Mouse (Mus musculus) monocyte, adult 5-6 weeks (primary cell): ENCODE data around the gene Cln6. TPM values are rescaled to one million over a fixed set of nuclear protein-coding genes. Genes with fewer than 3 reads are reported as not detected.
"Not testable (repeated sequence)": the region's sequence is repeated elsewhere in the genome, so short reads cannot be mapped to it uniquely, and the experiment has no call there.

ENCODE experiments used
- ATAC-seq: fragments of 153-309, 156-312 bp; replicated peaks from 2 replicates; pipeline ENCODE4 v1.8.0; 2017; ENCODE audit warnings: mild to moderate bottlenecking; ENCODE audit not compliant: low TSS enrichment, insufficient number of reproducible peaks, severe bottlenecking, poor library complexity, low FRiP score
- total RNA-seq: library from RNA; stranded (forward); fragments of 200-1000, 200-491, 200-594 nt; gene quantifications from 3 replicates; pipeline ENCODE4 v1.2.3, GENCODE M21; 2017

Gene Cln6
- total RNA-seq, 1 experiment from 2014 or later: 4.7 TPM

- no peak for ATAC-seq
Measured at GRCm38 (mm10) chr9:62860866-62861265, 22.3 kb downstream of the Cln6 start.

DNA sequence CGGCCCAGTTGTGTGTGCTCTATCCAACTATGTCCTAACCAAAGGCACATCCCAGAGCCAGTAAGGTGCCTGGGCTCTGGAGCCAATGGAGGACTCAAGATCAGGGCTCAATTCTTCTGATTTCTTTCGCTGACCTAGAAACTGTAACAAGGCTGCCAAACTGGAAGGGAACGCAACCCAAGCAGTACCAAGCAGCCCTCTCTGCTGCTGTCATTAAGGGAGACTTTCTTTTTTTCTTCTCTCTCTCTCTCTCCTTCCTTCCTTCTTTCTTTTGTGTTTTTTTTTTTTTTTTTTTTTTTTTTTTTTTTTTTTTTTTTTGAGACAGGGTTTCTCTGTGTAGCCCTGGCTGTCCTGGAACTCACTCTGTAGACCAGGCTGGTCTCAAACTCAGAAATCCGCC, 30.7 kb downstream of the Cln6 start:
- ATAC-seq: not testable (repeated sequence)

DNA sequence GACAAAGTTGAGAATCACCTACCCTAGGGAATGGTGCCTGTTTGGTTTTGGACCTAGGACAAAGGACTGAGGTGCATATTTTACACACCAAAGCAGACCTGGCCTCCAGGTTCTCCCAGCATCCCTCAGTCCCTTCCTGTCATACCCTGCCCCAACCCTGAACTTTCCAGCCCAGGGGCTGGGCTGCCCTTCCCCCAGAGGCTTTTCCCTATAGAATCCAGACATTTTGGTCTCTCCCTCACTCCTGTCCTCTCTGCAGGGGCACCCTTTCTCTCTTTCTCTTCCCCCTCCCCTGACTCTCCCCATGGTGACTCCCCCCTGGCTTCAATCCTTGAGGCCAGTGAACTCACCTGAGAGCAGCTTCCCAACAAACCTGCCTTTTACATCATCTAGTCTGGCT, 32.1 kb downstream of the Cln6 start:
- no peak for ATAC-seq

GRCm38 (mm10) chr9:62876966-62877616, 38.5 kb downstream of the Cln6 start:
- no peak for ATAC-seq

DNA sequence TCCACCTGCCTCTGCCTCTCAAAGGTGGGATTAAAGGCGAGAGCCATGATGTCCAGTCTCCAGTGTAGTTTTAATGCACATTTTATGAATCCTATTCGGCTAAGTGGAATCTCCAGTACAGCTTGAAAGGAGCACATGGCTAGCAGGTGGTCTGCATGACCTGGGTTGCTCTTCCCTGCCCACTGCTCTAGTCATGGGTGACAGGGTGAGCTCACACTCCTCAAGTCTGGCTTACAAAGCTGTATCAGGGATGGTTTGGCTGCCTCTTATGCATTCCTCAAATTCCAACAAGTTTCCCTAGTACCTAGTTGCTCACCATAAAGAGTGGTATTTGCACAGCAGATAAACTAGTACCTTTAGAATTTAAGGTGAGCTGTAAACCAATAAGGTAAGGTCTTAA, 39.2 kb downstream of the Cln6 start:
- ATAC-seq: no peak

- no peak for ATAC-seq
Measured at GRCm38 (mm10) chr9:62881871-62882270, 43.3 kb downstream of the Cln6 start.

- 0 out of 2 replicates have a peak, but pooled peaks have one; percentile 27 for ATAC-seq
Measured at GRCm38 (mm10) chr9:62894486-62894885, 55.9 kb downstream of the Cln6 start.

Other genes starting within 250 kb of the Cln6 start
- gene Itga11, start 161.0 kb upstream of the Cln6 start, total RNA-seq: not detected in 3 replicates
- 17.9 to 19.1 TPM (median 18.0 TPM) in 3 replicates for gene Fem1b, start 26.9 kb upstream of the Cln6 start, total RNA-seq
- 0.48 TPM in 1 of 3 replicates, not detected in the others for gene Calml4, start 19.3 kb downstream of the Cln6 start, total RNA-seq
- 43.1 to 75.7 TPM (median 52.9 TPM) in 3 replicates for gene Pias1, start 149.1 kb downstream of the Cln6 start, total RNA-seq